Mouse (Mus musculus) kidney, postnatal 10 days (tissue): ENCODE measurements at regions not wholly inside any gene's neighbourhood (a gene's known extent, or its start where the extent isn't known, plus 50 kb on each side); places are given as distances from the start of the nearest gene placed in this dataset.

Experiments used
- DNase-seq: peaks from one replicate; pipeline ENCODE4 v3.0.0; 2021; ENCODE audit warnings: mixed read lengths

- DNase-seq, result no peak
Measured at GRCm38 (mm10) chr6:17157270-17157669, 92.3 kb downstream of the Tes start.

- DNase-seq, result peak; percentile 55
Measured at GRCm38 (mm10) chr6:17169971-17170781, 105.2 kb downstream of the Tes start.

GRCm38 (mm10) chr6:17170782-17171272, 105.9 kb downstream of the Tes start:
- peak; percentile 67 for DNase-seq

GRCm38 (mm10) chr6:17171273-17172011, 106.5 kb downstream of the Tes start:
- DNase-seq, result peak; percentile 42

- DNase-seq, result no peak
Measured at GRCm38 (mm10) chr6:17172050-17172449, 107.1 kb downstream of the Tes start.

GRCm38 (mm10) chr6:17177153-17177552, 103.8 kb upstream of the Cav2 start:
- DNase-seq, result peak; percentile 47

GRCm38 (mm10) chr6:17179476-17179875, 101.5 kb upstream of the Cav2 start:
- no peak for DNase-seq

- DNase-seq, result no peak
Measured at GRCm38 (mm10) chr6:17186604-17187003, 94.4 kb upstream of the Cav2 start.

GRCm38 (mm10) chr6:17187106-17187505, 93.9 kb upstream of the Cav2 start:
- DNase-seq, result no peak

GRCm38 (mm10) chr6:17195538-17195937, 85.4 kb upstream of the Cav2 start:
- DNase-seq, result no peak

GRCm38 (mm10) chr6:17197728-17198397, 83.1 kb upstream of the Cav2 start:
- DNase-seq, result peak; percentile 71

- no peak for DNase-seq
Measured at GRCm38 (mm10) chr6:17198876-17199275, 82.1 kb upstream of the Cav2 start.

GRCm38 (mm10) chr6:17201916-17202636, 78.9 kb upstream of the Cav2 start:
- no peak for DNase-seq

- no peak for DNase-seq
Measured at GRCm38 (mm10) chr6:17203302-17203701, 77.7 kb upstream of the Cav2 start.

GRCm38 (mm10) chr6:17203900-17204686, 76.9 kb upstream of the Cav2 start:
- no peak for DNase-seq

- no peak for DNase-seq
Measured at GRCm38 (mm10) chr6:17206932-17207331, 74.1 kb upstream of the Cav2 start.

GRCm38 (mm10) chr6:17209792-17210191, 71.2 kb upstream of the Cav2 start:
- no peak for DNase-seq

GRCm38 (mm10) chr6:17211346-17211745, 69.6 kb upstream of the Cav2 start:
- DNase-seq, result no peak

GRCm38 (mm10) chr6:17214774-17215173, 66.2 kb upstream of the Cav2 start:
- DNase-seq, result no peak

- DNase-seq, result no peak
Measured at GRCm38 (mm10) chr6:17216442-17216841, 64.5 kb upstream of the Cav2 start.

- DNase-seq, result no peak
Measured at GRCm38 (mm10) chr6:17223744-17224143, 57.2 kb upstream of the Cav2 start.

- peak; percentile 54 for DNase-seq
Measured at GRCm38 (mm10) chr6:17224852-17225251, 56.1 kb upstream of the Cav2 start.
